Mouse (Mus musculus): ENCODE measurements around the gene Hist1h4f.
"Not testable (repeated sequence)": the region's sequence is repeated elsewhere in the genome, so short reads cannot be mapped to it uniquely, and the experiment has no call there.

Gene Hist1h4f

GRCm38 (mm10) chr13:23576351-23576881 is 25.0 kb upstream of the Hist1h4f start:
- no peak for ATAC-seq (ENCODE audit: low TSS enrichment)

- not testable (repeated sequence) for ATAC-seq (ENCODE audit: low TSS enrichment)
Observed at GRCm38 (mm10) chr13:23575864-23576313, 24.4 kb upstream of the Hist1h4f start.

GRCm38 (mm10) chr13:23575271-23575851 is 23.9 kb upstream of the Hist1h4f start, which contains the start of gene Hist1h3d:
Gene Hist1h3d, plus strand, starts transcription at chr13:23575763.
- peak; percentile 71 for ATAC-seq (ENCODE audit: low TSS enrichment)

GRCm38 (mm10) chr13:23574546-23575170 is 23.2 kb upstream of the Hist1h4f start:
- ATAC-seq (ENCODE audit: low TSS enrichment): not testable (repeated sequence)

GRCm38 (mm10) chr13:23573898-23574524 is 22.6 kb upstream of the Hist1h4f start, which contains the start of the genes Hist1h2bf and Hist1h2ad:
Gene Hist1h2bf, minus strand, starts transcription at chr13:23574196.
Gene Hist1h2ad, plus strand, starts transcription at chr13:23574381.
- ATAC-seq (ENCODE audit: low TSS enrichment): peak; percentile 93

- not testable (repeated sequence) for ATAC-seq (ENCODE audit: low TSS enrichment)
Observed at GRCm38 (mm10) chr13:23573034-23573897, 21.8 kb upstream of the Hist1h4f start.

- ATAC-seq (ENCODE audit: low TSS enrichment): no peak
Observed at GRCm38 (mm10) chr13:23572218-23573033, 21.0 kb upstream of the Hist1h4f start.

- ATAC-seq (ENCODE audit: low TSS enrichment): not testable (repeated sequence)
Observed at GRCm38 (mm10) chr13:23571504-23572217, 20.2 kb upstream of the Hist1h4f start.

GRCm38 (mm10) chr13:23571022-23571503 is 19.6 kb upstream of the Hist1h4f start, which contains the start of the genes Hist1h2ae and Hist1h2bg:
Gene Hist1h2ae, minus strand, starts transcription at chr13:23571220.
Gene Hist1h2bg, plus strand, starts transcription at chr13:23571396.
- ATAC-seq (ENCODE audit: low TSS enrichment): peak; percentile 96

GRCm38 (mm10) chr13:23570261-23571021 is 19.0 kb upstream of the Hist1h4f start:
- ATAC-seq (ENCODE audit: low TSS enrichment): not testable (repeated sequence)

GRCm38 (mm10) chr13:23564482-23564881 is 13.0 kb upstream of the Hist1h4f start:
- no peak for ATAC-seq (ENCODE audit: low TSS enrichment)

GRCm38 (mm10) chr13:23562699-23563462 is 11.4 kb upstream of the Hist1h4f start:
- peak; percentile 78 for ATAC-seq (ENCODE audit: low TSS enrichment)

GRCm38 (mm10) chr13:23561883-23562659 is 10.6 kb upstream of the Hist1h4f start, which contains the start of gene Hist1h3e:
Gene Hist1h3e, minus strand, starts transcription at chr13:23562369.
- peak; percentile 92 for ATAC-seq (ENCODE audit: low TSS enrichment)

GRCm38 (mm10) chr13:23561531-23561882 is 10.1 kb upstream of the Hist1h4f start:
- ATAC-seq (ENCODE audit: low TSS enrichment): not testable (repeated sequence)

GRCm38 (mm10) chr13:23560699-23561098 is 9.3 kb upstream of the Hist1h4f start:
- not testable (repeated sequence) for ATAC-seq (ENCODE audit: low TSS enrichment)

- no peak for ATAC-seq (ENCODE audit: low TSS enrichment)
Observed at GRCm38 (mm10) chr13:23556906-23557305, 5.5 kb upstream of the Hist1h4f start.

GRCm38 (mm10) chr13:23555839-23556416 is 4.5 kb upstream of the Hist1h4f start:
- ATAC-seq (ENCODE audit: low TSS enrichment): peak; percentile 86

Measured in frontal cortex, adult (tissue).